Mouse (Mus musculus) limb, embryonic 15.5 days (tissue): Measurements from ENCODE around the gene Pappa. TPM values are rescaled to one million over a fixed set of nuclear protein-coding genes. Genes with fewer than 3 reads are reported as not detected.
A peak's percentile ranks its signal among the peaks of the same experiment; 100 is the strongest.

Source experiments
- ATAC-seq: fragments of 200-750 bp; cut with Nextera tagmentation; 2 replicates; pipeline ENCODE4 v1.8.0; 2017; ENCODE audit warnings: low read depth, moderate TSS enrichment; ENCODE audit not compliant: insufficient number of reproducible peaks, low FRiP score, low TSS enrichment
- H3K27ac ChIP-seq: fragments of 300-500 bp; sonication (generic); 2 replicates; pipeline ENCODE4 v1.5.1; 2015; ENCODE audit warnings: moderate library complexity, mild to moderate bottlenecking, inconsistent platforms
- H3K27me3 ChIP-seq: fragments of 300-500 bp; sonication (generic); 2 replicates; pipeline ENCODE4 v1.6.1; 2015; ENCODE audit warnings: inconsistent platforms
- H3K36me3 ChIP-seq: fragments of 300-500 bp; sonication (generic); 2 replicates; pipeline ENCODE4 v1.6.1; 2015; ENCODE audit warnings: inconsistent platforms
- H3K4me1 ChIP-seq: fragments of 300-500 bp; sonication (generic); 2 replicates; pipeline ENCODE4 v1.6.1; 2015; ENCODE audit warnings: inconsistent platforms
- H3K4me2 ChIP-seq: fragments of 300-500 bp; sonication (generic); 2 replicates; pipeline ENCODE4 v1.6.1; 2015; ENCODE audit warnings: mild to moderate bottlenecking, inconsistent platforms
- H3K4me3 ChIP-seq: fragments of 300-500 bp; sonication (generic); 2 replicates; pipeline ENCODE4 v1.5.1; 2015; ENCODE audit warnings: mild to moderate bottlenecking, inconsistent platforms
- H3K9ac ChIP-seq: fragments of 300-500 bp; sonication (generic); 2 replicates; pipeline ENCODE4 v1.6.1; 2015; ENCODE audit warnings: inconsistent platforms
- H3K9me3 ChIP-seq: fragments of 300-500 bp; sonication (generic); 2 replicates; pipeline ENCODE4 v1.6.1; 2016; ENCODE audit warnings: inconsistent platforms
- WGBS: fragments of 180-500 bp; shearing (Covaris S2); methylation state at CpG from one replicate; pipeline ENCODE4 v1.1.7; 2015; 5-methylcytosine and 5-hydroxymethylcytosine counted together
- polyA plus RNA-seq: library from polyadenylated mRNA; unstranded; fragments of >200 nt; fragmentation: Nextera tagmentation; extraction: Ambion mirVana; gene quantifications from 2 replicates; pipeline ENCODE4 v1.2.1, GENCODE M21; 2015

Gene Pappa
- polyA plus RNA-seq, result 0.89 and 1.1 TPM in 2 replicates

- no peaks in the 10 kb centered on the region for H3K9me3 ChIP-seq
- peaks cover 12% of the 10 kb centered on the region for H3K27me3 ChIP-seq
- no peaks in the 10 kb centered on the region for H3K36me3 ChIP-seq
- H3K4me2 ChIP-seq, result peak within 1 kb of the TSS; percentile 92
- H3K9ac ChIP-seq, result peak within 1 kb of the TSS; percentile 42
- H3K4me1 ChIP-seq, result peaks cover 16% of the 10 kb centered on the region
- WGBS, result under 1% methylated on average over 15 of the region's 16 CpGs
- H3K27ac ChIP-seq, result peak within 1 kb of the TSS; percentile 38; the same call in 1 of the 2 replicates
- no peak for ATAC-seq
- H3K4me3 ChIP-seq, result peak within 1 kb of the TSS; percentile 57
These were observed at the start of gene Pappa for GRCm38 (mm10) chr4:65123741-65124224. TSS of gene Pappa (plus strand) at chr4:65124174.

- H3K27me3 ChIP-seq, result no peaks in the 10 kb centered on the region
- no peaks in the 10 kb centered on the region for H3K36me3 ChIP-seq
- no peaks in the 10 kb centered on the region for H3K9me3 ChIP-seq
- ATAC-seq, result no peak
- WGBS, result 84% methylated on average over 6 of the region's 6 CpGs
- no peak overlapping the region for H3K4me2 ChIP-seq
- no peaks in the 10 kb centered on the region for H3K4me1 ChIP-seq
- H3K27ac ChIP-seq, result no peak overlapping the region
- no peak overlapping the region for H3K9ac ChIP-seq
- H3K4me3 ChIP-seq, result no peak overlapping the region
These were observed 45.9 kb upstream of the Pappa start for GRCm38 (mm10) chr4:65077906-65078615.

- H3K36me3 ChIP-seq, result no peaks in the 10 kb centered on the region
- no peaks in the 10 kb centered on the region for H3K4me1 ChIP-seq
- no peaks in the 10 kb centered on the region for H3K27me3 ChIP-seq
- H3K9me3 ChIP-seq, result no peaks in the 10 kb centered on the region
- H3K27ac ChIP-seq, result no peak overlapping the region
- no peak overlapping the region for H3K9ac ChIP-seq
- H3K4me3 ChIP-seq, result no peak overlapping the region
- ATAC-seq, result no peak
- WGBS, result 87% methylated on average over 1 of the region's 1 CpGs
- no peak overlapping the region for H3K4me2 ChIP-seq
These were observed 37.1 kb upstream of the Pappa start for GRCm38 (mm10) chr4:65086864-65087263.

- Histone ChIP-seq H3K9me3 (no peaks in the 10 kb centered on the region), H3K9ac (no peak overlapping the region), H3K4me2 (no peak overlapping the region), H3K27ac (no peak overlapping the region), H3K4me3 (no peak overlapping the region), H3K27me3 (no peaks in the 10 kb centered on the region), H3K36me3 (no peaks in the 10 kb centered on the region), H3K4me1 (no peaks in the 10 kb centered on the region)
- 81% methylated on average over 5 of the region's 5 CpGs for WGBS
- ATAC-seq, result no peak
These were observed 36.4 kb upstream of the Pappa start for GRCm38 (mm10) chr4:65087592-65087991.

- H3K27ac ChIP-seq, result no peak overlapping the region
- no peak overlapping the region for H3K9ac ChIP-seq
- WGBS, result 16% methylated on average over 1 of the region's 1 CpGs
- H3K27me3 ChIP-seq, result no peaks in the 10 kb centered on the region
- H3K4me3 ChIP-seq, result no peak overlapping the region
- no peaks in the 10 kb centered on the region for H3K4me1 ChIP-seq
- H3K36me3 ChIP-seq, result no peaks in the 10 kb centered on the region
- no peaks in the 10 kb centered on the region for H3K9me3 ChIP-seq
- H3K4me2 ChIP-seq, result no peak overlapping the region
- ATAC-seq, result no peak
These were observed 31.8 kb upstream of the Pappa start for GRCm38 (mm10) chr4:65092191-65092590.

GRCm38 (mm10) chr4:65120329-65120728 lies 3.6 kb upstream of the Pappa start:
- 74% methylated on average over 1 of the region's 1 CpGs for WGBS
- no peaks in the 10 kb centered on the region for H3K36me3 ChIP-seq

GRCm38 (mm10) chr4:65122841-65123240 lies 1.1 kb upstream of the Pappa start:
- 0% methylated on average over 2 of the region's 2 CpGs for WGBS
- no peak for ATAC-seq
- no peaks in the 10 kb centered on the region for H3K9me3 ChIP-seq

More at GRCm38 (mm10) chr4:65120329-65120728, 3.6 kb upstream of the Pappa start:
- no peaks in the 10 kb centered on the region for H3K9me3 ChIP-seq
- peaks cover 7% of the 10 kb centered on the region; the same call in 1 of the 2 replicates for H3K27me3 ChIP-seq
- no peak for ATAC-seq
- H3K4me2 ChIP-seq, result no peak overlapping the region
- no peak overlapping the region for H3K4me3 ChIP-seq
- H3K9ac ChIP-seq, result no peak overlapping the region
- peaks cover 6% of the 10 kb centered on the region for H3K4me1 ChIP-seq
- H3K27ac ChIP-seq, result no peak overlapping the region

GRCm38 (mm10) chr4:65124369-65125151 lies 586 bp downstream of the Pappa start:
- WGBS, result 1% methylated on average over 60 of the region's 80 CpGs
- H3K36me3 ChIP-seq, result no peaks in the 10 kb centered on the region
- H3K4me2 ChIP-seq, result peak overlapping the region; percentile 92
- peak overlapping the region; percentile 42 for H3K9ac ChIP-seq
- H3K9me3 ChIP-seq, result no peaks in the 10 kb centered on the region
- peak overlapping the region; percentile 38; the same call in 1 of the 2 replicates for H3K27ac ChIP-seq
- H3K4me3 ChIP-seq, result peak overlapping the region; percentile 57
- peaks cover 14% of the 10 kb centered on the region for H3K27me3 ChIP-seq
- peaks cover 16% of the 10 kb centered on the region for H3K4me1 ChIP-seq
- ATAC-seq, result no peak

More at GRCm38 (mm10) chr4:65122841-65123240, 1.1 kb upstream of the Pappa start:
- Histone ChIP-seq H3K4me1 (peaks cover 16% of the 10 kb centered on the region), H3K27ac (no peak overlapping the region), H3K4me2 (0 out of 2 replicates have a peak overlapping the region, but pooled peaks have one; percentile 92), H3K36me3 (no peaks in the 10 kb centered on the region), H3K27me3 (peaks cover 8% of the 10 kb centered on the region; the same call in 1 of the 2 replicates), H3K9ac (no peak overlapping the region), H3K4me3 (0 out of 2 replicates have a peak overlapping the region, but pooled peaks have one; percentile 57)

GRCm38 (mm10) chr4:65125341-65126332 lies 1.7 kb downstream of the Pappa start:
- WGBS, result under 1% methylated on average over 30 of the region's 30 CpGs
- Histone ChIP-seq H3K4me1 (peaks cover 16% of the 10 kb centered on the region), H3K27ac (peak overlapping the region; percentile 77), H3K36me3 (no peaks in the 10 kb centered on the region), H3K4me2 (peak overlapping the region; percentile 92), H3K27me3 (peaks cover 14% of the 10 kb centered on the region), H3K4me3 (peak overlapping the region; percentile 57), H3K9ac (peak overlapping the region; percentile 35; the same call in 1 of the 2 replicates), H3K9me3 (no peaks in the 10 kb centered on the region)
- peak; percentile 44; the same call in 1 of the 2 replicates for ATAC-seq

GRCm38 (mm10) chr4:65126451-65127290 lies 2.7 kb downstream of the Pappa start:
- peaks cover 16% of the 10 kb centered on the region for H3K4me1 ChIP-seq
- H3K27ac ChIP-seq, result peak overlapping the region; percentile 77
- H3K4me3 ChIP-seq, result peak overlapping the region; percentile 57
- H3K9ac ChIP-seq, result 0 out of 2 replicates have a peak overlapping the region, but pooled peaks have one; percentile 14
- H3K27me3 ChIP-seq, result peaks cover 14% of the 10 kb centered on the region
- peak overlapping the region; percentile 92 for H3K4me2 ChIP-seq
- 4% methylated on average over 23 of the region's 23 CpGs for WGBS
- no peak for ATAC-seq
- no peaks in the 10 kb centered on the region for H3K9me3 ChIP-seq
- no peaks in the 10 kb centered on the region for H3K36me3 ChIP-seq
